Mouse (Mus musculus): ENCODE data around the gene Npb.
"Not testable (repeated sequence)": the region's sequence is repeated elsewhere in the genome, so short reads cannot be mapped to it uniquely, and the experiment has no call there.

Gene Npb

DNA sequence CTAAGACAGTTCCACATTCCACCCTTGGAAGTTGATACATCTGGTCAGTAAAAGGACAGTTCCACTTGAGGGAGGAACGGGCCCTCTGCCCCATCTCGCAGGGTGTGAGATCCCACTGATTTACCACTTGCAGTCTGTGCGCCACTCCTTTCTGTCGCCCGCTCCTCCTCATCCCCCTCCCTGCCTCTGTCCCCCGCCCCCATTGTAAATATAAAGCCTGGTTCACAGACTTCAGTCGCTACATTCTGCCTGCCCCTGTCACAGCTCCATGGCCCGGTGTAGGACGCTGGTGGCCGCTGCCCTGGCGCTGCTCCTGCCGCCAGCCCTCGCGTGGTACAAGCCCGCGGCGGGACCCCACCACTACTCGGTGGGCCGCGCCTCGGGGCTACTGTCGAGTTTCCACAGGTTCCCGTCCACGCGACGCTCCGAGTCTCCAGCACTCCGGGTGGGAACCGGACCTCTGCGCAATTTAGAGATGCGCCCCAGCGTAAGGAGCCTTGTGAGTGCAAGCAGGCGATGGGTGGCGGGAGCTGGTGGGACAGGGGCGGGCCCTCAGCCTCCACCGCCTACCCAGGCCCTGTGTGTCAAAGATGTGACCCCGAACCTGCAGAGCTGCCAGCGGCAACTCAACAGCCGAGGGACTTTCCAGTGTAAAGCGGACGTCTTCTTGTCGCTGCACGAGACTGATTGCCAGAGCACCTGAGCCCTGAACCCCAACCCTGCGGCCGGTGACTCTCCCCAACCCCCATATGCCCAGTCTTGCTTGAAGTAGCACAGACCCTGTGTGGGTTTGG, at the start of gene Npb:
Npb (plus strand) TSS at position 237 of the 794 bp plus-strand sequence.
- DNase-seq (ENCODE audit: low read depth) = no peak

DNA sequence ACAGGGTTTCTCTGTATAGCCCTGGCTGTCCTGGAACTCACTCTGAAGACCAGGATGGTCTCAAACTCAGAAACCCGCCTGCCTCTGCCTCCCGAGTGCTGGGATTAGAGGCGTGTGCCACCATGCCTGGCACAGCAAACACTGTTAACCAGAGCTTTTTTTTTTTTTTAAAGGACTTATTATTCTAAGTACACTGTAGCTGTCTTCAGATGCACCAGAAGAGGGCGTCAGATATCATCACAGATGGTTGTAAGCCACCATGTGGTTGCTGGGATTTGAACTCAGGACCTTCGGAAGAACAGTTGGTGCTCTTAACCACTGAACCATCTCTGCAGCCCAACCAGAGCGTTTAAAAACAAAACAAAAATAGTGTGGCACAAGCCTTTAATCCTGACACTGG, 49.4 kb upstream of the Npb start:
- not testable (repeated sequence) for DNase-seq (ENCODE audit: low read depth)

DNA sequence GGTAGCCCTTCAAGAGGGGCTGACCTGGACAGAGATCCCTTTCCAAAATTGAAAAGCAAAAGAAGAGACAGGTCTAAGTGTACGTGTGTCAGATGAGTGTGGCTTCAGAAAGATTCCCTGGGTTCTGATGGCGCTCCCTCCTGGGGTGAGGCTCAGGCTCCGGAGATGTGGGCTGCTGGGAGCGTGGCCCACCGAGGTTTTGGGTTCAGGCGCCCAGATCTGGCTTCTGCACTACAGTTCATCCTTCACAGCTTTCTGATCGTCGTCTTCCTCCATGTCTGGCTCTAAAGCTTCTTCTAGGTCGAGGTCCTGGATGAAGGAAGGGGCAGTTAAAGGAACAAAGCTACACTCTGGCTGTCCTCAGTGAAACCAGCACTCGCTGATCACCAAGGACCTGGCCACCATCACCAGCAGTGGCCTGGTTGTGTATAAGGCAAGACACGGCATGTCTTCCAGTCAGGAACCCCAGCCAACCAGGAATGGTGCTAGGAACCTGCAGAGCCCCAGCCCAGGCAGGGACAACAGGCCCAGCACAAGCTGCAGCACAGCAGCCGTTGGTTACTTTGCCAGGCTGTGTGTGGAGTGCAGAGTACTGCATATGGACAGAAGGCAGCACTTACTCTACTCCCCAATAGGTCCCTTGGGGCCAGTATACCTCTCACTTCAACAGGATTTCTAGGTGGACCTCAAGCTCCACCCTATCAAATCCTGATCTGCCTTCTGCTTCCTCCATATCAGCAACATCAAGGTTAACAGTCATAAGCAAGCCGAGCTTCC, 47.1 kb upstream of the Npb start:
- no peak for DNase-seq (ENCODE audit: low read depth)

DNA sequence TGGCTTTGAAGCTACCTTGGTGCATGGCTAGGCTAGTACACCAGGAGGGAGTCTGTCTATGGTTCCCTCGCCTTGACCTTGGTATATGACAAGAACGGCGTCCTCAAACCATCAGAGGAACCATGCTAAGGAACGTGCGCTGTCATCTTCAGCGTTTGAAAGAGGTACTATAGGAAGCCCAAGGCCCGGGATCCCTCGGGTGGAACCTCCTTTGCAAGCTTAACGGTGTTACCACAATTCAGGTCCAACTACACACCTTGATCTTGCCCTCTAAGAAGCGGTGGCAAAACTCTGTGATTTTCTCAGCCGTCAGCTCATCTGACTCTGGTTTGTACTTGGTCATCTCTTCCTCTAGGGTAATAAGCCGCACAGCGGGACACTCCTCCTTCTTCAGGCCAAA, 45.3 kb upstream of the Npb start:
- DNase-seq (ENCODE audit: low read depth) = no peak

DNA sequence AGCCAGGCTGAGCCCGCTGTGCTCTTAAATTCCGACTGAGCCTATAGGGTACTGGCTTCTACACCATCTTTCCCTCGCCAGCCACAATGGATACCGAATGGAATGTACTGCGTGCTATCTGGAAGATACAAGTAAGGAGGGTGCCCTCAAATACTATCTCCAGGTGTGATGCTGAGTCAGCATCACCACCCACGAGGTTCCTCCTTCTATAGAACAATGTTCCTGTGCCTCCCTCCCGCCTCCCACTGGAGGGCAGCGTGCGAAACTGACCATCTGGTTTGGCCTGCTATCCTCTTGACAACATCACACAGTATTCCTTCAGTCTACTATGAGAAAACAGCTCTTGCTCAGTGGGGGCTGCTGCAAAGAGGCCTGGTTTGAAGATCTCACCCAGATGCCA, 43.2 kb upstream of the Npb start:
- no peak for DNase-seq (ENCODE audit: low read depth)

DNA sequence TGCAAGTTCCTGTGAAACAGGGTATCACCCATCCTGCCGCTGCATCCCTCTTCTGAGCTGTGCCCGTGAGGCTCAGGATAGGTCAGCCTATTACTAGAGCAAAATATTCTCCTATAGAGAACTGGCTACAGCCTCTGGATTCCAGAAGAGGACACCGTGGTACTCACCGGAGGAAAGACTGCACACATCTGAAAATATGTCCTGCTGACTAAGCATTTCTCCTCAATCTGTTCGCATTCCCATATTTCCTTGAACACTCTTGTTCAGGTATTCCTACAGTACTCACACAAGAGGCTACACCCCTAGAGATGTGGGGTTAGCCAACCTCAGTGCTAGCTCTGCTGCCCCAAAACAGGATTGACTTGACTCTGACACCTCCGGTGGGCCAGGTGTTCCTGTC, 40.0 kb upstream of the Npb start:
- DNase-seq (ENCODE audit: low read depth) = no peak

DNA sequence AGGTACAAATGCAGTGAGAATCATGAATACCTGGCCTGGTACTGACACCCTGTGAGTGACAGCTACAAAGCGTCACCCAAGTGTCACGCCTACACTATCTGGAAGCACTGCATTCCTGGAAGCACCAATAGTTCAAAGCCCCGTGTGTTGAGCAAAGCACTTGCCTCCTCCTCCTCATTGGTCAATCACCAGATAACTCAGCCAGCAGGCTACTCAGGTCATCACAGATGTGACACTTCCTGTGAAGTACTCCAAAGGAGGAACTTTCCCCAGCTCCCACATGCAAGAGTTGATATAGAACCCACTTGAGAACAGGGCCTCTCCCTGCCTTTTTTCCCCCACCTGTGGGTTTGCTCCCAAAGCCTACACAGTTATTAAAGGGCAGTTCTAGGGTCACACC, 37.2 kb upstream of the Npb start:
- DNase-seq (ENCODE audit: low read depth) = no peak

DNA sequence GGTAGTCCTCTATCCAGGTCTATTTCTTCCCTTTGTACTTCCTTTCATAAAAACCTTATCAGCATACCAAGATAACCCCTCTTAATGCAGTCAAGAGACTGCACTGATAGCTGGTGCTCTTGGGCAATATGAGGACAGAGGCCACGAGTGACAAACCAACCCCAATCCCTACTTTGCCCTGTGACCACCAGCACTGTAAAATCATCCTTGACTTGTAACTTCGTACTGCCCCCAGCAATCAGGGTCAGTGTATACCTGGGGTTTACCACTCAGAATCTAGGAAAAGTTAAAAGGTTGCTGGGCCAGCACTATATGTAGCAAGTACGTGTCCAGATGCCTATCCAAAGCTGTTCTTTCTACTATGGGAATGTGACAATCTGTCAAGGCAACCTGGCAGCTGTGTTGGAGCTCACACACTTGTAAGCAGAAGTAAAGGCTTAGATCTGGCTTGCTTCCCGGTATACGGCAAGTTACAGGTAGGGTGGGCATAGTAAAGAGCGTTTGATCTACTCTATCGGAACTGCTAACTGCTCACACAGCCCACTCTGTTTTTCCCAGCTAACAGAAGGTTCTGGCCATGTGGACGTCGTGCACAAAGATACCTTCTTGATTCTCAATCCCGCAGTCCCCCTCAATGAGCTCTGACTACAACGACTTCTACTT, 36.4 kb upstream of the Npb start:
- no peak for DNase-seq (ENCODE audit: low read depth)

DNA sequence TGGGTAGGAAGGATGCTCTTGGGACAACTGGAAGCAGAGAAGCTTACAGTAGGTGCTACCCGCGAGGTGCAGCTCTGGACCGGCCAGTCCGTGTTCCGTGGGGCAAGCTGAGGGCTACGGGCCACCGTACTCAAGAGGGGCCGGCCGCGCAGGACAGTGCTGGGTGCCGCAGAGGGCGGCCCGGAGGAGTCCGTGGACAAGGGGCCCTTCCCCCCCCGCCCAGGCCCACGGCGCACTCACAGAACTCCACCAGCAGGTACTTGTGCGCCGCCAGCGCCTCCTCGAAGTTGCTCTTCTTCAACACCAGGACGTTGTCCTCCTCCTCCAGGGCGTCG, 35.9 kb upstream of the Npb start:
- no peak for DNase-seq (ENCODE audit: low read depth)

DNA sequence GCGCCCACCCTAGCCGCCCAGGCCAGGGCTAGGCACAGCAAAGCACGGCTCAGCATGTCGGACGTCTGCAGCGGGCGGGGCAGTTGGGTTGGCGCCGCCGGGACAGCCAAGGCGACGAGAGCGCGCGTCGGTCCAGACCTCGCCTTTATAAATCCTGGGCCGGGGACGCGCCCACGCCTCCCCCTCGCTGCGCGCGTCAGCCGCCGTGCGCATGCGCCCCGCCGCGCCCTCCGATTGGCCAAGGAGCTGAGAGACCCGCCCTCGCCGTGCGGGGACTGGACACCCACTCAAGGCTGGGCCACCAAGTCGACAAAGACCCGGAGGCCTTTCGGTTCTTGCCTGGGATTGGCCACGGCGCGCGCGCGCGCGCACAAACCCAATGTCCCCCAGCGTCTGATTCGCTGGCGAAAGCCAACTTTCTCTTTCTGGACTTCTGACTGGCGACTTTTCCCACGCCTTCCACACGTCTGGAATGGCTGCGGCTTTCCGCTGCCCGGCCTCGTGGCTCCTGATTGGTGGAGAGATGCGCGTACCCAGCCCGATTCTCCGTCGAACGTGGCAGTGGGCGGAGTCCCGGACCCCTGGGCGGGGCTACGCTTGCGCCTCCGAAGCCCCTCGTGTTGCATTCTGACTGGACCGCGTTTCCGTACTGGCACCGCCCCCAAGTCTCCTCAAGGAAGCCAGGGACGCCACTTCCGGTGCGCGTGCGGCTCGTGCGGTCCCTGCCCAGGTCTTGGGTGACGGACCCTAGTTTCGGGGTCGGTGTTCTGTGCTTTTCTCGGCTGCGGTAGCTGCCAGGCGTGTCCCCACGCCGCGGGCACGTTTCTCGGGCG, 35.3 kb upstream of the Npb start, which contains the start of gene P4hb:
P4hb (minus strand) TSS at position 502 of the 833 bp plus-strand sequence.
- DNase-seq (ENCODE audit: low read depth) = peak; percentile 97

DNA sequence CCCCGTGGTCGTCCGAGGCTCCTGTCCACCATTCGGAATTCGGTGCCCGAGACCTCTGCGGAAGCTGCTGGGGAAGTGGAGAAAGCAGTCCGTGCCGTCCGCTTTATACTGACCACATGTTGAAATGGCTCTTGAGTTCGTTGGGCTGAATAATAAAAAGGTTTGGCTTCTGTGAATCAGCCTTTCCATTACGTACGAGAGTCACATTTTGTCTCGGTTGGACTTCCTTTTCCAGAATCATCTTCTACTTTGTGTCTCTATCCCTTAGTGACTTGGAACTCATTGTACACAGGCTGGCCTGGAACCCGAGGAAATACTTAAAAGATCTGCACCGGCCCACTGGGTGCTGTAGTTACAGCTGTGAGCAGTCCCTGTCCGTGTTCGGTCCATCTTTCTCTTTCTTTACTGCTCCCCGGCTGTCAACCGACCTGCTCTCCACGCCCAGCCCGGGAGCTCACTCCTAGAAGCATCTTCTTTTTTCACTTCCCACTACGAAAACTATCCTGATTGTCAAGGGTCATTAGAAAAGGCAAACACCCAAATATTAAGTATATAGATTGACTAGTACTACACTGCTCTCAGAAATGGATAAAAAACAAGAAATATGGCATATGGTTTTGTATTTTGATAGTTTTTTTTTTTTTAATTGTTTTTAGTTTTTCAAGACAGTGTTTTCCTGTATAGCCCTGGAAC, 34.5 kb upstream of the Npb start:
- DNase-seq (ENCODE audit: low read depth) = no peak

DNA sequence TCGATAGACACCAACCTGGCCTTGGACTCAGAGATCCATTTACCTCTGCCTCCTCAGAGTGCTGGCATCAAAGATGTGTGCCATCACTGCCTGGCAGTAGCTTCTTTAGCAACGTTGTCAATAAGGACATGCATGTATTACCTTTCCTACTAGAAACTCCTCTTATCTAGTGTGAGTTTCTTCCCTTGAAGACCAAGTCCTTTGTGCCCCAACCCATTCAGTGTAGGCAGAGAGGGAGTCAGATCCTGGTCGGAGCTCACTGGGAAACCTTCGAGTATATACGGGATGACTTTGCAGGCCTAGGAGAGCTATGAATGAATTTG, 34.0 kb upstream of the Npb start:
- no peak for DNase-seq (ENCODE audit: low read depth)

DNA sequence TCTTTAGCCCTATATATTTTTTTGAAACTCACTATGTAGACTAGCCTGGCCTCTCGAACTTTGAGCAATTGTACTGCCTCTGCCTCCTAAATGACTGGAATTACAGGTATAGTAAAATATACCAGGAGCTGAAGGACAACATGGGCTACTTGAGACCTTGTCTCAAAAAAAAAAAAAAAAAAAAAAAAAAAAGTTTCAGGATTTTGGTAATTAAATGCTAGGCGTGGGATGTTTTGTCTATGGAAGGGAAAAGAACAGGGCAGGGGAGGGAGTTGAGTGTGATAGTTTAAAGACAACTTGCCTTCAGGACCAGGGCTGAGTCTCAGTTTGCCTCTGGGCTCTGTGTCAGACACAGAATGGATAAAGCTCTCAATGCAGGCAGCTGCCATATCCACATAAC, 33.2 kb upstream of the Npb start:
- DNase-seq (ENCODE audit: low read depth) = no peak

DNA sequence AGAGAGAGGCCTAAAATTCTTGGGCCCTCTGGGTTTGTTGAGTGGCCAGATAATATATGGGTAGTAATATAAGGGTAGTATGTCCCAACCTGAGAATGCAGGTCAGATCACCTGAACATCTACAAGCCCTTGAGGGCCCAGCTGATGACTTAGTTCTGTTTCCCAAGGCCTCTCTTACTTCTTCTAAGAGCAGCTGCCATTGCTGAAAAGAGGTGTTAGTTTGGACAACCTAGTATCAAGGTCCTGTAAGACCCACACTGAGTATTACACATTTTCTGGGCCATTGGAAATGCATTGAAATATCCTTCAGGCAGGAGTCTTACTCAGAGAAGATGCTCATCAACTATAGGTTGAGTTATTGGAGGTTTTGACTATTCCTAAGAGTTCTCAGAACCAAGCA, 32.3 kb upstream of the Npb start:
- no peak for DNase-seq (ENCODE audit: low read depth)

DNA sequence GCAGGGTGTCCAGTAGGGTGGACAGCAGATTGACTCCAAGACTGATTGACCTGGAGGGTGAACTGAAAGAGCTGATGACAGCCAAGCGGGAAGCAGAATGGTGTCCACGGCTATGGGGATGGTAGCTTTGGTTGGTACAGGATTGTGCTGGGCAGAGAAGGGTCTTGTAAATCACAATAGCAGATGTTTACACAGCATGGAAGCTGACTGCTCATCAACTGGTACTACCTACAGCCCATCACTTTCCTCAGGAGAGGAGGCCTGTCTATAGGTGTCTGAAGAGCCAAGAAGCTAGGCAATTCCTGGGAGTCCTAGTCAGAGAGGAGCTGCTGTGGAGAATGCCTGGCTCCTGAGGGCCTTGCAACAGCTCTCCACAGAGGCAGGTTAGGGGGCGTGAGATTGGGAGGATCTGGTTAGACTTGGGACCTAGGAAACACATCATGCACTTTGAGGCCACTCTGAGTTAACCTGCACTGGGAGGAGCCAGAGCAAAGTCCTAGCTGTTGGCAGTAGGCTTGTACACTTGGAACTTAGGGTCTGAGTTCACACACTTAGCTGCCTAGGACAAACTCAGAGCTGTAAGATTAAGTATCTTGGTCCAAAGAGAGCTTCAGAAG, 31.8 kb upstream of the Npb start:
- no peak for DNase-seq (ENCODE audit: low read depth)

DNA sequence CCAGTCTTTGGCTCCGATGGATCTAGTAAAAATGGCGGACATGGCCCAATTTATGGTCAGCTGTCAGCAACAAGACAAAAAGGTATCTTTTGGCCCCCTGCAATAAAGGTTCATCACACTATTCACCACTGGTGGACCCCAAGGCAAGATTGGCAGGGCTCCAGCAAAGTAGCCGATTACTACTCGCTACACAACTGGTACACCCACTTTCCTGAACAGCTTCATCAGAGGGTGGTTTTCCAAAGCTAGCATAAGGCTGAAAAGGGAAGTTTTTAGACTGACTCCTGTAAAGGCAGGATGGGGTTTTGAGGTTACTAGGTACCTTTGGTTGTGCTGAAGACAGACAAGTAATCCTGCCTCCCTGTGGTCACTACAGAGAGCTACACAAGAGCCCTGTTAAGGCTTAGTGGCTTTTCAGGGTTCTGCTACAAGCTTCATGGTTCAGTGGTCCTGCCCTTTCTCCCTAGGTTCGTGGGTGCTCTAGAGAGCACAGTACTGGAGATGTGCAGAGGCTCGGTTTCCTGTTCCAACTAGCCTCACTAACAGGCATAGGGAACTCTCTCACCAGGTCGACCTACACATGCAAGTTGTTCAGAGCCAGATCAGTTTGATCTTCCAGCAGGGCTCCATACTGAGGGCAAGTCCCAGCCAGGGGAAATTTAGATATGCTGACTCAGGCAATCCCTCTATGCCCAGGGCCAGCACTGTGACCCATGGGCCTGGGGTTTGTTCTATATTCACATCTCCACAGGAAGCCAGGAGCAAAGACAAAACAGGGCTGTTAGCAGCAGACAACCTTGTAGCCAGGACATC, 30.9 kb upstream of the Npb start:
- DNase-seq (ENCODE audit: low read depth) = no peak

DNA sequence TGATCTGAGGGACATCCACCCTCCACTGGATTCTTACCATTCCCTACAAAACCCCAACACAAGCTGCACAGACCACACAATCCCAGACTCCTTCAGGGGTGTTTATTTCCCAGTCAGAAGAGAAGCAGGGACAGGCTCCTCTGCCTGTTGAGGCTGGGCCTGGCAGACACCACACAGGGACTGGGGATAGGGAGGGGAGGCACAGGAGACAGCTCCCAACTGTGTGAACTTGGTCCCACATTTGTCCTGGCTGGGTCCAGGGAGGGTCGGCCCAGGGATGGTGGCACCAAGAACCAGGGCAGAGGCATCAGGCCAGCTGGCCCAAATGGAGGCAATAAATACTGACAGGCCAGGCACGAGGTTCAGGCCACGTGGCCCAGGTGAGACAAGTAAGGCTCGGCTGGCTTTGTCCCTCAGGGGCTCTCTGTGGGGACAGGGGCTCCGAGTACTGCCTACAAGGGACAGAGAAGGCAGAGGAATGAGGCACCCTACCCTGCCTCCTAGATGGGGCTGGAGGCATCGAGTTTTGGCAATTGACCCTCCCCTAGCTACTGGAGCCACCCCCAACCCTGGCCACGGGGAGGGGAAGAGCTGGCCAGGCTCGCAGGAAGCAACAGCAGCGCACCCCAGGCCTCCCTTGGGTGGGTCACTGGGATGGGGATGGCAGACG, 30.1 kb upstream of the Npb start:
- DNase-seq (ENCODE audit: low read depth) = no peak

DNA sequence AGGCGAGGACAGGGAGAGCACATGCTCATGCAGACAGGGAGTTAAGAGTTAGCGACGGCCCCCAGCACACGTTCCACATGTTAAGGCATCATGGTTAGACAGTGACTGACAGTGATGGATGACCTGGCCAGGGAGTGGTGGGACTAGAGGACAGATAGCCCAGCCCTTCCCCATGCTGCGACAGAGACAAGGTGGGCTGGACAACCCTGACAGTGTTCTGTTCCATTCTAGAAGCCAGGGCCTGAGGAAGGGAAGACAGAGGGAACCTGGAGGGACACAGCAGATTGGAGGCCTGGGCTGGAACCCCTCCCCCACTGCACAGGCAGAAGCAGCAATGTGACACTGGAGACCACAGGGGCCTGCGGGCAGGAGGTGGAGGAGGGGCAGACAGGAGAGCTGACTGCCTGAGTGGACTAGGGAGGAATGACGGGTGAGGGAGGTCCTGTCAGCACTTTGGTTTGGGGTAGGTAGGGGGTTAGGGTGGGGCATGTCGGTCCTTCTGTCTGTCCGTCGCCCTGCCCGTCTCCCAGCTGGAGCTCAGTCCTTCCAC, 29.5 kb upstream of the Npb start:
- DNase-seq (ENCODE audit: low read depth) = no peak

DNA sequence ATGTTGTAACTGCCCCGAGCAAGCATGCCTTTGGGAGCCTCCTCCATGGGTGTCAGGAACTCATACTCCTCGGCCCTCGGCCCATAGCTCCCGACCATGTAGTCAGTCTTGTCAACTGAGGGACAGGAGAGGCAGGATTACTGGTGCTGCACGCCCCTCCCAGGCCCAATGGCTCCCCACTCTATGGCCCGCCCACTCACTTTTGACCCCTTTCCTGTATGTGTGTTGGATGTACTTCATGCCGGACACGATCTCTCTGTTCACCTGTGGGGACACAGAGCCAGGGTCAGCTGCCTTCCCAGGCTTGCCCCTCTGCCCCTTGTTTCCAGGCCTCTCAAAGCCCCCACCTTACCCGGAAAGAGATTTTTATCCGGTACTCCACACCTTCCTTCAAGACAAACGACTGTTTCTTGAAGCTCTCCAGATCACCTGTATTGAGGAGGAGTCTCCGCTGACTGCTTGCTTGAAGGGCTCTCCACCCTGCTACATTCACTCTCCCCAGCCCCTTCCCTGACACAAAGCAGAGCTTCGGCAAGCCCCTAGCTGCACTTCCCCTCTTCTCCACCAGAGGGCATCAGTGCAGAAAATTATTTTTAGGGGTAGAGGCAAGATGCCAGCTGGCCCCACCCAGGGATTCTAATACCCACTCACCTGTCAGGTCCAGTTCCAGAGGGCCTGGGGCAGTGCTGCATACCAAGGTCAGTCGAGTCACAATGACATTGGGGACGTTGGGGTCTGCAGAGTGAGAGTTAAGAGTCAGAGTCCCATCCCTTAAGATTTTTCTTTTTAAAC, 28.8 kb upstream of the Npb start:
- DNase-seq (ENCODE audit: low read depth) = no peak

Measured in c-Kit-positive CD71-positive TER-119-negative erythroid progenitor cells, embryonic 14.5 days (primary cell).